Mouse (Mus musculus): ENCODE results near the gene Grm4.

Grm4 gene

DNA sequence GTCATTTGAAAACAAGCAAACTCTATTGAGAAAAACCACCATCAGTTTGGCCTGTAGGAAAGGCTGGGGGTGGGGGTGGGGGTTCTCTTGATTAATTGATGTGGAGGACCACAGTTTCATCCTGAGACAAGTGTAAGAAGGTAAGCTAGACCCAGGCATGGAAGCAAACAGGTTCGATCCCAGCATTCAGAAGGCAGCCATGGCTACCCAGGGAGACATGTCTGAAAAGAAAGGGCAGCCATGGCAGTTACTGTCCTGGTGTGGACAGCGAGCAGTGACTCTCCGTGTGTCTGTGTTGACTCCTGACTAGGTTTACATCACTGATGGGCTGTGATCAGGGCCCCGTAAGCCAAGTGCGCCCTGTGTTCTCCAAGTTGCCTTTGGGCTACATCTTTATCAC is at the start of gene Grm4:
Grm4 (minus strand) TSS at position 101 of the 400 bp plus-strand sequence.
- no peak for DNase-seq

DNA sequence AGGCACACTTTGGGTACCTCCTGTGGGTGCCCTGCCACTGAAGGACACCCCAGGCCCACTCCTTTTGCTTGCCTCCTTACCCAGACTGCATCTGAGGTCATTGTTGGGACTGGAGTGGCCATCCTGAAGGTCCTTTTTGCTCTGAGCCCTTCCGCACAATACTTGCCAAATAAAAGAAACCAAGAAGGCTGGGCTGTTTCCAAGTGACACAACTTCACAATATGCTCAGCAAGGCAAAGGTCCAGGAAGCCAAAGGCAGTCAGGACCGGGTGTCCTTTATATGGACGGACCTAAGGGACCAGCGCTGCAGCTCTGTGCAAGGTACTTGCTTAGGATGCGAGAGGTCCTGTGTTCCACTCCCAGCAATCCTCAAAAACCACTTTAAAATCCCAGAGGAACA is 47.0 kb upstream of the Grm4 start:
- DNase-seq: peak in 1 of 2 experiments; percentile 50

DNA sequence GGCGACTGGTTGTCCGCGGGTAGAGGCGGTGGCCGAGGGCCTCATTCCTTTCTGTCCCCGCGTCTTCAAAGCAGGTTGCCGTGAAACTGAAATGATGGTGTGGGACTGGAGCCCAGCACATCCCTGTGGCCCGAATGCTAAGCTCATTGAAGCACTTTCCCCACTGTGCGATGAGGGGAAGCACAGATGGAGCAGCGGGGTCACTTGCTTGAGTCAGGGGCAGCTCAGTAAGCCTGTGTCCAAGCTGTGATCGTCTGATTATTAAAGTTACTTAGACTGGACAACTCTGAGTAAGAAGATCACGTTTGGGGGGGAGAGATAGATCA is 44.7 kb upstream of the Grm4 start:
- no peak for DNase-seq

DNA sequence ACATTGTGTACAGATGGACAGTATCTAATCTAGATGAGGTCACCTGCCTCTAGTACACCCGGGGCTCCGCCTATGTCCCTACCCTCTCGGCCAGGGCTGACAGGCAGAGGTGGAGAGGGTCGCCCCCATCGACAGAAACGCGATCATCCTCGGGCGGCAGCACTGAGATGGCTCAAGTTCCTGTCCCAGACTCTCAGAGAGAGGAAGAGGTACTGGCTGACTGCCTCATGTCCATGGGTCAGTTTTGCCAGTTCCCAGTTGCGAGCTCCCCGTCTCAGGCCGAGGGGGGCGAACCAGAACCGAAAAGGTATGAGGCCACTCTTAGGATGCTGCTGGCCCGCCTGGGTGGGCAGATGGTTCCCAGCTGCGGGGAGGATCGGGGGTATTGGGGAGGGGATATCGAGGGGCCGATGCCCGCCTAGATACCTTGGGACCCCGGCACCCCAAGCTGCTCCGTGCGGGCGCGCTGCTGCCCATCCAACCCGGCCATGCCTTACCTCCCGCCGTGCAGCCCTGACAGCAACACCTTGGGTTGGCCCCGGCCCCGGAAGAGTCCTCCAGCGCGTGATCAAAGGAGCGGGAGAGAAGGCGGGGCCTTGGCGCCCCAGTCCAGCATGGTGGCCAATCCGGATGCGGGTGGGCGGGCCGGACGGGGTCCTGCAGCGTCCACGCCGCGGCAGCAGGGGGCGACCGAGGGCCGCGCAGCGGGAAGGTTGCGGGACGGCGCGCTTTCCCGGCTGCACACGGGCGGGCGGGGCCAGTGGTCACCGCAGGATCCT is 44.1 kb upstream of the Grm4 start, which contains the start of gene AI413582:
AI413582 (minus strand) TSS at position 594 of the 779 bp plus-strand sequence.
- DNase-seq: peak; percentile 97 to 99

DNA sequence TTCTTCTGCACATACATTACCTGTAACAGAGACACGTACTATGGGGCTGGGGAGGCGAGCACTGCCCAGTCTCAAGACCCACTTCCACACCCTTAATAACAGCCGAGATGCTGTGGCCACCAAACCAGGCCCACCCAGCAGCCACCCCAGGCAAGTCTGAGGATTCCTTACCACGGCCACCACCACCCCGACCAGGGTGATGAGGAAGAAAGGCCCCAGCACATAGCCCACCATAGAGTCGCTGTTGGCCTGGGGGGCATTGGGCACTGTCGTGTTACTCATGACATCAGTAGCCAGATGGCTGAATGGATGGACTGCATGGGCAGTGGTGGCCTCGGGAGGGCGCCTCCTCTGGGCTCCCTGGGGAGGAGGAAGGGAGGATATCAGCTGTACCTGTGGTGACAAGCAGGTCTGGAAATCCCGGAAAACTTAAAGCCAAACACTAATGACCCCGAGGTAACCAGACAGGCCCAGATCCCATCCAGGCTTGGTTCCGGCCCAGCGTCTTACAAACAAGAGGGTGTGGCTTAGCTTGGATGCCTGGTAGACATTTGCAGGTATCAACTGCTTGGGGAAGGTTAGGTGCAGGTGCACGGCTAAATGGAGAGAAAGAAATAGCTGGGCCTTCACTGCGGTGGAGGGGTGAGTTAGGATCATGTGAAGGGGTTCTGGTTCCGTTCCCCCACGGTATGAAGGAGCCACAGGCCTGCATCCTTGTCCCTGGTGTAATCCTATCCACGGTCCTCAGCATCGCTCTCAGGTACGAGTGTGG is 43.4 kb upstream of the Grm4 start:
- peak; percentile 49 to 62 for DNase-seq

DNA sequence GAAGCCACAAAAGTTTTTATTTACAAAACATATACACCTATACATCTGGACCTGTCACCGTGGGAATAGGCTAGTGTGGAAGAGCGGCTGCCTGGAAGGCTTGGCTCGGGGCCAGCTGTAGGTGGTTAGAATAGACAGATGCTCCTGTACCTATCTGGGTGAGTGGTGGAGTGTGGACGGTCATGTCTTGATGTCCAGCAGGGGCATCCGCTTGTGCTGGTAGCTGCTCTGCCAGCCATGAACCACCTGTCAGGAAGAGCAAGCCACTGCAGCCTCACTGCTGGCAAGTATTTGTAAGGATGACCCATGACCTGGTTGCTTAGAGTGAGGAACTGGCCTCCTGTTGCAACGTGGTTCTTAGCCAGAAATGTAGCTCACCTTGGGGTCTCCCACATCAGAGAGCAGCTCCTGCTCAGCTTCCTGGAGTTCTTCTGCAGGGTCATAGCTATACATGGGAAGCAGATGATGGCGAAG is 42.6 kb upstream of the Grm4 start:
- peak in 1 of 2 experiments; percentile 61 for DNase-seq

- DNase-seq: peak in 1 of 2 experiments; percentile 47
Measured at GRCm38 (mm10) chr17:27561809-27562526, 40.8 kb upstream of the Grm4 start.

- DNase-seq: no peak
Measured at GRCm38 (mm10) chr17:27560926-27561480, 39.8 kb upstream of the Grm4 start.

DNA sequence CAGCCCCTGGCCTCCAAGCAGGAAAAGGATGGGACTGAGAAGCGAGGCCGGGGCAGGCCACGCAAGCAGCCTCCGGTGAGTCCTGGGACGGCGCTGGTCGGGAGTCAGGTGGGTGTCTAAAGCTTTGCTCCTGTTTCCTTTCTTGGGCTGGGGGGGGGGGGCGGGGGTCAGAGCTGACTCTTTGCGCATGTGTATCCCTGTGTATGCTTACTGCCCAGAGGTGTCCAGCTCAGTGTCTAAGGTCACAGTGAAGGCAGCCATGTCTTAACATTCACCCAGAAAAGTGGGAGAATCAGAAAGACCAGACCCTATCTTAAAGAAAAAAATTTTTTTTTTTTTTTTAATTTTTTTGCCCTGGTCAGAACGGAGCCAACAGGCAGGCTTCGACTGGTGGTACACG is 38.4 kb upstream of the Grm4 start:
- DNase-seq: no peak

DNA sequence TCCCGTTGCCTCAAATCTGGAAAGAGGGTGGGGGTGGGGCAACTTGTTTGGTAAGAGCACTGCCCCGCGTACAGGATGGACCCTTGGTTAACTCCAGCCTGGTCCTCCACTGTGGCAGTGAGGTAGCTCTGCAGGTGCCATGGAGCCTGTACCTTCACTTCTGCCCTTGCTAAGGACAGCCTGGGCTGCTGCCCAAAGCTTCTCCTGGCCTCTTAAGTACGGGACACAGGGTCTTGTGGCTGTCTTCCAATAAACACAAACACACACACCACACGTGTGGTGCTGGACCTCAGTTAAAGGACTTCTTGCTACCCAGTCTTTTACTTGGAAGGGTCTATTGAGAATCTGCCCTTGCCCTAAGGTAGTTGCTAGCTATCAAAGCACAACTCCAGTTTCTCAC is 37.6 kb upstream of the Grm4 start:
- no peak for DNase-seq

GRCm38 (mm10) chr17:27557927-27558661 is 36.9 kb upstream of the Grm4 start:
- DNase-seq: peak; percentile 72 to 79

- peak; percentile 49 to 66 for DNase-seq
Measured at GRCm38 (mm10) chr17:27557181-27557926, 36.2 kb upstream of the Grm4 start.

DNA sequence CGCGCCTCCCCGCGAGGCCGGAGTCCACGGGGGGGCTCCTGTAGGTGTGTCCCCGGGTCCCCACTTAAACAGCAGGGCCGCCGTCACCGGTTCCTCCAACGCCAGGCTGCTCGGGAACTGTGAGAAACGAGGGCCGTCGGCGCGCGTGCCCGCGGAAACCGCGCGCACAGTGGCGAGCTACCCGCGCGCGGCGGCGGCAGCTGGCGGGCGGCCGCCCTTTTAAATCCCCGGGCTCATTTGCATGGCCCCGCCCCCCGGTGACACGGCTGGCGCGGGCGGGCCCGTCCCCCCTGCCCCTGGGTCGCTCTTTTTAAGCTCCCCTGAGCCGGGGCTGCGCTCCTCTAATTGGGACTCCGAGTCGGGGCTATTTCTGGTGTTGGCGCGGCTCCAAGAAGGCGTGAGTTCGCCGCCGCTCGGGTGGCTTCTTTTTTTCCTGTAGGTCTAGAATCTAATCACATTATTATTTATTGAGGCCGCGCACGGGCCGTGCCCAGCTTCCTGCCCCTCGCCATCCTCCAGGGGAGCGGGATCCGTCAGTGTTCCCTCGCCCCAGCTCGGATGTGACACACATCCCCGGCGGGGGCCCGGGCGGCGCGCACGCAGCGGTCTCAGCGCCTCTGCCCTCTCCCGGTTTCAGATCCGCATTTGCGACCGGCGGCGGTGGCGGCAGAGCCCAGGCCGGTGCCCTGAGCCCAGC is 35.3 kb upstream of the Grm4 start, which contains the start of gene Hmga1:
Hmga1 (plus strand) TSS at position 183 of the 697 bp plus-strand sequence.
- peak; percentile 81 to 92 for DNase-seq

GRCm38 (mm10) chr17:27555512-27556172 is 34.4 kb upstream of the Grm4 start:
- peak in 1 of 2 experiments; percentile 45 for DNase-seq

DNA sequence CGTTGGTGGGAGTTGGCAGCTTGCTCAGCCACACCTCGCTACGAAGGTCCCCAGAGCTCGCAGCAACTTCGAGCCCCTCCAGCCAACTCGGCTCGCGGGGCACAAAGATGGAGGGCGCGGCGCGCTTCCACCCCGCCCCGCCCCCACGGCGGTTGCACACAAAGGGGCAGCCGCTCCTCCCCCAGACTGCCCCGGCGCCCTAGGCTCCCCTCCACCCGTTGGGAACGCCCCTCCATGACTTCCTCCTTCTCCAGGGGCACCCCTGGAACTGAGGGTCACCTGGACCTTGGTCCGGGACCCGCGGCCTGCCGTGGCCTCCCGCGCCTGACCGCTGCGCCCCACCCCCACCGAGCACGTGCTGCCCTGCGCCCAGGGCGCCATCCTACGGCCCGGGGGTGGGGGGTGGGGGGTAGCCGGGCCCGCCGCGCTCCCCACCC is 33.9 kb upstream of the Grm4 start:
- no peak for DNase-seq

DNA sequence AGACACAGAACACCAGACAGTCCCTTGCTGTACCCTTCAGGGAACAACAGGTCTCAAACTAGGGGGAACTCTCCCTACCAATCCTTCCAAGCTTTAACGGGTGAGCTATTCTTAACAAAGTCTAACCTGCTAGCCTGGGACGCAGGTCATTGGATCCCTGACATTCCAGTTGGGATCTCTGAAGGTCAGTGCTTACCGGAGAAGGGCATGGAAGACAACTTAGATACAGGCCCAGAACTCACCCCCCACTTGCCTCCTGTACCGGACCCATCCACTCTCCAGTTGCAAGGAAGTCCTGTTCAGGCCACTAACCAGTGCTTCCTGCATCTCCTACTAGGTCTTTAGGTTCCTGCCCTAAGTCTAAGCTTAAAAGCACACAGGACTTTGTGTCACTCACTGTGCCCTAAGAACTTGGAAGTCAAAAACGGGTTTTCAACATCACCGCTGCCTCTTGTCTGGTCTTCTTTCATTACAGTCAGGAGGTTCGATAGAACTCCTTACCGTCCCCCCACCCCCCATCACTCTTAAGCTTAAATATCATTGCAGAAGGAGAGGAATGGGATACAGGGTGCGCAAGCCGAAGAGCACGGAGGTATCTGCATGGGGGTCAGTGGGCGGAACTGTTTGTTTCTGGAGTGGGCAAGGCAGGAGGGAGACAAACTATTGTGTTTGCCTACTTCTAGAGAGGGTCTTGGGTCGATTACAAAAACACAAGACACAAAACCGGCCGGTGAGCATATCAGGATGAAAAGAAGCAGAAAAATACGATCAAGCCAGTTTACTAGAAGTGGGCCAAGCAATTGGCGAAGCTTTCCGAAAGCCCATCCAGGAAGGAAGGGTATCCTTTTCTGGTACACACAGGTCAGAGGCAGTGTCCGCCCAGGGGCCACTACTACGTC is 33.1 kb upstream of the Grm4 start:
- DNase-seq: no peak

DNA sequence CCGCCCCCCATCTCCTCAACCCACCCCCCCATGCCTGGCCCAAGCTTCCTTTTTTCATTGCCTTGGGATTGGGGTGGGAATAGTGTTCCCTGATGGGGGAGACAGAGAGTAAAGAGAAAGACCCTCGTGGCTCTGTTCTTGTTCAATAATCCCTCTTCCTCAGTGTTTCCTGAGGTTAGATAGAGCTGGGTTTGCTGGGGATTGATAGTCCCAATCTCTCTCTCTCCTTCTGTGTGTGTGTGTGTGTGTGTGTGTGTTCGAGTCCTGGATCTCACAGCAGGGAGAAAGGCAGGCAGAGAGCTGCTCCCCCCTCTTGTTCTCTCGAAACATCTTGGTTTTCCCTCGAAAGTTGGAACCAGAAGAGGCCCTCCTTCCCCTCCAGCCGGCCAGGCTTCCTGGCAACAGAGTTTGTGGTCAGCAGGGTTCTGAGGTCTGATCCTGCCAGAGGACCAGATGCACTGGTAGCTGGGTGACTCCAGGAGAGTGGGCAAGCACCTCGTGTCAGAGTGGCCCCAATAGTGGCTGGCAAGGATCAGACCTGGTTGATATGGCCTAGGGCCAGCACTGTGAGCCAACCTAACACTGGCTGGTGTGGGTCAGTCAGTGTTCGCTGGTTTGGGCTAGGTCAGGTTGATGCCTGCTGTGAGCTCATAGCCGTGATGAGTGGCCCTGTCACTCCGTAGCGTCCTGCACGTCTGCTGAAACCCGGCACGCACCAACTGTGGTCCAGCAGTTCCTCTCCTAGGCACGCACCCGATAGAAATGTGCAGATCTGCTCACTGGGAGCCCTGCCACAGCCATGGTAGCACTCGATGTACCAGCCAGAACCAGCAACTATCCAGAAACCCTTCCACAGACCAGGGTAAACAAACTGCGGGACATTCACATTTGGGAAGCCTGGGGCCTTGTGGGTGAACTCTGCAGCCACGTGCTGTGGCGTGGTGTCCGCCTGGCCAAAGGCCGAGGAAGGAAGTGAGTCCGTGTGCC is 31.3 kb upstream of the Grm4 start:
- peak; percentile 47 to 49 for DNase-seq

All from cerebellum, adult 18-20 months (tissue).